Mouse (Mus musculus) liver, embryonic 12.5 days (tissue): ENCODE results near the gene Arhgef33. TPM values are rescaled to one million over a fixed set of nuclear protein-coding genes. Genes with fewer than 3 reads are reported as not detected.
"Not testable (repeated sequence)": the region's sequence is repeated elsewhere in the genome, so short reads cannot be mapped to it uniquely, and the experiment has no call there.

ENCODE experiments used
- ATAC-seq: fragments of 200-750 bp; cut with Nextera tagmentation; 2 replicates; pipeline ENCODE4 v1.8.0; 2017; ENCODE audit warnings: moderate number of reproducible peaks, mild to moderate bottlenecking, moderate library complexity
- H3K27ac ChIP-seq: fragments of 300-500 bp; sonication (generic); 2 replicates; pipeline ENCODE4 v1.5.1; 2016; ENCODE audit warnings: mild to moderate bottlenecking
- H3K27me3 ChIP-seq: fragments of 300-500 bp; sonication (generic); replicated peaks from 2 replicates; pipeline ENCODE4 v1.6.1; 2016; ENCODE audit warnings: mild to moderate bottlenecking, moderate library complexity
- H3K36me3 ChIP-seq: fragments of 300-500 bp; sonication (generic); 2 replicates; pipeline ENCODE4 v1.6.1; 2016; ENCODE audit warnings: mild to moderate bottlenecking, moderate library complexity
- H3K4me1 ChIP-seq: fragments of 300-500 bp; sonication (generic); 2 replicates; pipeline ENCODE4 v1.6.1; 2016
- H3K4me2 ChIP-seq: fragments of 300-500 bp; sonication (generic); 2 replicates; pipeline ENCODE4 v1.6.1; 2016; ENCODE audit warnings: mild to moderate bottlenecking, moderate library complexity
- H3K4me3 ChIP-seq: fragments of 300-500 bp; sonication (generic); 2 replicates; pipeline ENCODE4 v1.5.1; 2016; ENCODE audit warnings: mild to moderate bottlenecking, moderate library complexity
- H3K9ac ChIP-seq: fragments of 300-500 bp; sonication (generic); 2 replicates; pipeline ENCODE4 v1.6.1; 2016; ENCODE audit warnings: mild to moderate bottlenecking, moderate library complexity
- H3K9me3 ChIP-seq: fragments of 300-500 bp; sonication (generic); replicated peaks from 2 replicates; pipeline ENCODE4 v1.6.1; 2016; ENCODE audit warnings: mild to moderate bottlenecking, moderate library complexity
- WGBS: fragments of 180-500 bp; shearing (Covaris S2); methylation state at CpG from one replicate; pipeline ENCODE4 v1.1.7; 2016; ENCODE audit not compliant: insufficient replicate concordance; 5-methylcytosine and 5-hydroxymethylcytosine counted together
- polyA plus RNA-seq: library from polyadenylated mRNA; unstranded; fragments of >200 nt; fragmentation: Nextera tagmentation; extraction: Ambion mirVana; gene quantifications from 2 replicates; pipeline ENCODE4 v1.2.1, GENCODE M21; 2016

Arhgef33 gene
- 0.31 TPM in 2 replicates for polyA plus RNA-seq

GRCm38 (mm10) chr17:80307251-80307650, at the start of gene Arhgef33:
TSS of gene Arhgef33 (plus strand) at chr17:80307407.
- no peak for ATAC-seq
- no peaks in the 10 kb centered on the region for H3K9me3 ChIP-seq
- no peak within 1 kb of the TSS for H3K9ac ChIP-seq
- peaks cover 4% of the 10 kb centered on the region; the same call in 1 of the 2 replicates for H3K27me3 ChIP-seq
- 40% methylated on average over 1 of the region's 1 CpGs for WGBS
- H3K4me3 ChIP-seq: no peak within 1 kb of the TSS
- H3K36me3 ChIP-seq: no peaks in the 10 kb centered on the region
- no peaks in the 10 kb centered on the region for H3K4me1 ChIP-seq
- H3K27ac ChIP-seq: no peak within 1 kb of the TSS
- H3K4me2 ChIP-seq: no peak within 1 kb of the TSS

- Histone ChIP-seq H3K4me2 (no peak overlapping the region), H3K9ac (no peak overlapping the region), H3K4me1 (no peaks in the 10 kb centered on the region), H3K4me3 (no peak overlapping the region), H3K36me3 (peaks cover 71% of the 10 kb centered on the region), H3K9me3 (no peaks in the 10 kb centered on the region), H3K27ac (no peak overlapping the region), H3K27me3 (no peaks in the 10 kb centered on the region)
- ATAC-seq: no peak
- 87% methylated on average over 4 of the region's 4 CpGs for WGBS
These were observed 40.1 kb upstream of the Arhgef33 start for GRCm38 (mm10) chr17:80267065-80267464.

- no peaks in the 10 kb centered on the region for H3K9me3 ChIP-seq
- H3K27me3 ChIP-seq: no peaks in the 10 kb centered on the region
- 78% methylated on average over 3 of the region's 3 CpGs for WGBS
- no peak overlapping the region for H3K4me2 ChIP-seq
- no peaks in the 10 kb centered on the region for H3K4me1 ChIP-seq
- peaks cover 74% of the 10 kb centered on the region for H3K36me3 ChIP-seq
- H3K4me3 ChIP-seq: no peak overlapping the region
- H3K27ac ChIP-seq: no peak overlapping the region
- H3K9ac ChIP-seq: no peak overlapping the region
- no peak for ATAC-seq
These were observed 39.1 kb upstream of the Arhgef33 start for GRCm38 (mm10) chr17:80268151-80268550.

GRCm38 (mm10) chr17:80270622-80271021, 36.6 kb upstream of the Arhgef33 start:
- H3K27ac ChIP-seq, H3K4me3 ChIP-seq, H3K9ac ChIP-seq, H3K27me3 ChIP-seq, H3K4me1 ChIP-seq, H3K9me3 ChIP-seq, ATAC-seq, H3K4me2 ChIP-seq: not testable (repeated sequence)
- 83% methylated on average over 7 of the region's 7 CpGs for WGBS
- peaks cover 73% of the 10 kb centered on the region for H3K36me3 ChIP-seq

GRCm38 (mm10) chr17:80278255-80278654, 29.0 kb upstream of the Arhgef33 start:
- H3K27me3 ChIP-seq: no peaks in the 10 kb centered on the region
- H3K4me2 ChIP-seq: no peak overlapping the region
- no peak overlapping the region for H3K27ac ChIP-seq
- WGBS: 67% methylated on average over 4 of the region's 4 CpGs
- H3K9me3 ChIP-seq: no peaks in the 10 kb centered on the region
- no peak for ATAC-seq
- H3K9ac ChIP-seq: no peak overlapping the region
- 0 out of 2 replicates have a peak, but pooled peaks cover 7% of the 10 kb centered on the region for H3K4me1 ChIP-seq
- peaks cover 50% of the 10 kb centered on the region for H3K36me3 ChIP-seq
- no peak overlapping the region for H3K4me3 ChIP-seq

GRCm38 (mm10) chr17:80279340-80280070, 27.7 kb upstream of the Arhgef33 start:
- no peaks in the 10 kb centered on the region for H3K9me3 ChIP-seq
- no peaks in the 10 kb centered on the region for H3K27me3 ChIP-seq
- H3K4me2 ChIP-seq: no peak overlapping the region
- no peak for ATAC-seq
- peaks cover 11% of the 10 kb centered on the region; the same call in 1 of the 2 replicates for H3K4me1 ChIP-seq
- no peak overlapping the region for H3K27ac ChIP-seq
- 83% methylated on average over 8 of the region's 8 CpGs for WGBS
- peaks cover 40% of the 10 kb centered on the region for H3K36me3 ChIP-seq
- H3K9ac ChIP-seq: no peak overlapping the region
- no peak overlapping the region for H3K4me3 ChIP-seq

GRCm38 (mm10) chr17:80284446-80284845, 22.8 kb upstream of the Arhgef33 start:
- Histone ChIP-seq H3K27me3 (no peaks in the 10 kb centered on the region), H3K4me3 (no peak overlapping the region), H3K9ac (no peak overlapping the region), H3K9me3 (no peaks in the 10 kb centered on the region), H3K27ac (no peak overlapping the region), H3K4me2 (no peak overlapping the region), H3K36me3 (peaks cover 6% of the 10 kb centered on the region; the same call in 1 of the 2 replicates), H3K4me1 (peaks cover 20% of the 10 kb centered on the region)
- ATAC-seq: no peak
- WGBS: 26% methylated on average over 4 of the region's 4 CpGs

GRCm38 (mm10) chr17:80288012-80288411, 19.2 kb upstream of the Arhgef33 start:
- no peaks in the 10 kb centered on the region for H3K27me3 ChIP-seq
- no peak overlapping the region for H3K4me3 ChIP-seq
- no peak overlapping the region for H3K9ac ChIP-seq
- H3K9me3 ChIP-seq: no peaks in the 10 kb centered on the region
- ATAC-seq: no peak
- 73% methylated on average over 6 of the region's 6 CpGs for WGBS
- H3K4me1 ChIP-seq: peaks cover 22% of the 10 kb centered on the region
- H3K4me2 ChIP-seq: no peak overlapping the region
- no peak overlapping the region for H3K27ac ChIP-seq
- no peaks in the 10 kb centered on the region for H3K36me3 ChIP-seq

- Histone ChIP-seq H3K27me3 (no peaks in the 10 kb centered on the region), H3K9ac (peak overlapping the region; percentile 79), H3K4me1 (peaks cover 19% of the 10 kb centered on the region), H3K4me3 (peak overlapping the region; percentile 74), H3K9me3 (no peaks in the 10 kb centered on the region), H3K27ac (peak overlapping the region; percentile 66), H3K4me2 (peak overlapping the region; percentile 79), H3K36me3 (no peaks in the 10 kb centered on the region)
- ATAC-seq: no peak; the same call in 1 of the 2 replicates
- WGBS: 2% methylated on average over 30 of the region's 30 CpGs
These were observed 17.7 kb upstream of the Arhgef33 start for GRCm38 (mm10) chr17:80289280-80290073.

- Histone ChIP-seq H3K9me3 (no peaks in the 10 kb centered on the region), H3K4me2 (peak within 1 kb of the TSS; percentile 79), H3K4me1 (peaks cover 19% of the 10 kb centered on the region), H3K27me3 (no peaks in the 10 kb centered on the region), H3K27ac (peak within 1 kb of the TSS; percentile 66), H3K36me3 (no peaks in the 10 kb centered on the region), H3K4me3 (peak within 1 kb of the TSS; percentile 74), H3K9ac (peak within 1 kb of the TSS; percentile 79)
- under 1% methylated on average over 35 of the region's 35 CpGs for WGBS
- ATAC-seq: peak; percentile 99
These were observed 17.0 kb upstream of the Arhgef33 start, which contains the start of the genes Morn2 and Dhx57 for GRCm38 (mm10) chr17:80290074-80290657. TSS of gene Morn2 (plus strand) at chr17:80290203. TSS of gene Dhx57 (minus strand) at chr17:80290476.

GRCm38 (mm10) chr17:80291148-80291547, 16.1 kb upstream of the Arhgef33 start:
- H3K4me3 ChIP-seq: no peak overlapping the region
- no peaks in the 10 kb centered on the region for H3K9me3 ChIP-seq
- no peak for ATAC-seq
- H3K36me3 ChIP-seq: no peaks in the 10 kb centered on the region
- peaks cover 19% of the 10 kb centered on the region for H3K4me1 ChIP-seq
- no peak overlapping the region for H3K9ac ChIP-seq
- 16% methylated on average over 2 of the region's 2 CpGs for WGBS
- H3K27me3 ChIP-seq: no peaks in the 10 kb centered on the region
- no peak overlapping the region for H3K27ac ChIP-seq
- no peak overlapping the region for H3K4me2 ChIP-seq

- no peaks in the 10 kb centered on the region for H3K36me3 ChIP-seq
- WGBS: 69% methylated on average over 5 of the region's 5 CpGs
- no peak overlapping the region for H3K4me3 ChIP-seq
- no peak for ATAC-seq
- H3K27ac ChIP-seq: no peak overlapping the region
- H3K4me1 ChIP-seq: no peaks in the 10 kb centered on the region
- H3K27me3 ChIP-seq: no peaks in the 10 kb centered on the region
- H3K9ac ChIP-seq: no peak overlapping the region
- H3K9me3 ChIP-seq: no peaks in the 10 kb centered on the region
- H3K4me2 ChIP-seq: no peak overlapping the region
These were observed 11.9 kb upstream of the Arhgef33 start for GRCm38 (mm10) chr17:80295258-80295657.
